Mouse (Mus musculus) lung, postnatal 0 days (tissue): ENCODE results near the gene Gm9195.

Experiments used
- CTCF ChIP-seq: IDR thresholded peaks from 2 replicates; pipeline ENCODE4 v1.5.1; 2016; ENCODE audit warnings: antibody characterized with exemption, mild to moderate bottlenecking
- EP300 ChIP-seq: IDR thresholded peaks from 2 replicates; pipeline ENCODE4 v1.6.1; 2016; ENCODE audit warnings: antibody characterized with exemption, mild to moderate bottlenecking, control low read depth

GRCm38 (mm10) chr14:72460291-72460690 lies 31.3 kb downstream of the Gm9195 start:
- no peak for TF ChIP-seq CTCF
- no peak for TF ChIP-seq EP300
